Mouse (Mus musculus): Measurements from ENCODE around the gene Acap2. TPM values are rescaled to one million over a fixed set of nuclear protein-coding genes. Genes with fewer than 3 reads are reported as not detected.

The Acap2 gene
- polyA plus RNA-seq, 1 experiment, result 6.3 TPM

DNA sequence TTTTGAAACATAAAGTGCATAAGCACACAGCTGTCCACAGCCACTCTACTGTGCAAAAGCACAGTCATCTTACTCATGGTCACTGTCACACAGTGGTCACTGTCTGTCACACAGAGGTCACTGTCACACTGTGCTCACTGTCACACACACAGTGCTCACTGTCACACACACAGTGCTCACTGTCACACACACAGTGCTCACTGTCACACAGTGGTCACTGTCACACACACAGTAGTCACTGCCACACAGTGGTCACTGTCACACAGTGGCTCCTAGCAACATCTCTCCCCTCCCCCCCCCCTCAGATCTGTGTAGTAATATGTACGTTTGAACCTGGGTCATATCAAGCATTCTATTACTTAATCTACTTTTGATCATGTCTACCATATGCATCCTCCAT lies 13.9 kb downstream of the Acap2 start:
- H3K79me2 ChIP-seq (ENCODE audit: control insufficient read depth, insufficient read depth), result peaks cover 84% of the 10 kb centered on the region
- TF ChIP-seq POLR2A (IDR thresholded peaks at IDR 0.05; ENCODE audit: insufficient read length, low read depth), result peak; percentile 19
- peak in 1 of 3 experiments; percentile 38 for TF ChIP-seq MYOD1 (IDR thresholded peaks at IDR 0.05; ENCODE audit: control insufficient read depth in 1 of 3, insufficient read length in 2 of 3, low read depth in 2 of 3)
- TF ChIP-seq TCF12 (IDR thresholded peaks at IDR 0.05; ENCODE audit: insufficient read depth, poor library complexity, severe bottlenecking), result no peak
- TF ChIP-seq MAX (IDR thresholded peaks at IDR 0.05; ENCODE audit: low read depth), result no peak
- H3K4me3 ChIP-seq, result no peak overlapping the region
- no peaks in the 10 kb centered on the region for H3K27me3 ChIP-seq (ENCODE audit: control insufficient read depth, insufficient read depth, insufficient read length)
- H3K36me3 ChIP-seq (ENCODE audit: control insufficient read depth, insufficient read depth), result no peaks in the 10 kb centered on the region
- H3ac ChIP-seq (ENCODE audit: control insufficient read depth, insufficient read length), result no peak overlapping the region
- H3K4me2 ChIP-seq (ENCODE audit: low read depth), result no peak overlapping the region

DNA sequence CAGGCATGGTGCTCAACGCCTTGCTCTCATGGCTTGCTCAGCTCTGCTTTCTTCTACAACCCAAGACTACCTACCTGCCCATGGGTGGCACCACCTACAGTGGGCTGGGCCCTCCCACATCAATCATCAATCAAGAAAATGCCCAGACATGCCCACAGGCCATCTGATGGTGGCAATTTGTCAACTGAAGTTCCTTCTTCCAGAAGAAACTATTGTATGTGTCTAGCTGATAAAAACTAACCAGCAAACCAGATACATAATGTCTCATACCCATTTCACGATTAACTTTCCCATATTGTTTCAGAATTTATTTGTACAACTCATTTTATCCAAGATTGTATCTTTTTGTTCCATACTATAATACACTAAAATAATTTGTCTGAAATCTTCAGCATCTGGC lies 15.3 kb downstream of the Acap2 start:
- H3K79me2 ChIP-seq (ENCODE audit: control insufficient read depth, insufficient read depth), result peaks cover 79% of the 10 kb centered on the region
- no peaks in the 10 kb centered on the region for H3K27me3 ChIP-seq (ENCODE audit: control insufficient read depth, insufficient read depth, insufficient read length)
- H3K4me2 ChIP-seq (ENCODE audit: low read depth), result no peak overlapping the region
- no peak for TF ChIP-seq TCF3 (IDR thresholded peaks at IDR 0.05; ENCODE audit: insufficient read length, low read depth)
- H3ac ChIP-seq (ENCODE audit: control insufficient read depth, insufficient read length), result no peak overlapping the region
- no peaks in the 10 kb centered on the region for H3K36me3 ChIP-seq (ENCODE audit: control insufficient read depth, insufficient read depth)
- H3K4me3 ChIP-seq, result no peak overlapping the region

DNA sequence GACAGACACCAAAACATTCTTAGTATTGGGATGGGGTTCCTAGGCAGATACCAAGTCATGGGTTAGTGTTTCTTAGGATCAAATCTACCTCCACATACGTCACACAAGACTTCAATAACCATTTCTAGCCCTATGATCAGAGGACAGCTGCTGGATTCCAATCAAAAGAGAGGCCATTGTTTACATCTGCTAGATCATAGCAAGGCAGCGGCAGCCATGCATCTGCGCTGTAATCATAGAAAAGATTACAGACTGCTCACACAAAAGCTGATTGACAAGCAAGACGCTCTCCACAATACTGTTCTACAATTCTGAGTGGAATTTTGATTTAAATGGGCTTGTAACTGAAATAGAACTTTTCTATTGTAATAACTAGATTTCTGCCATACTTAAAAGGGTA lies 16.3 kb downstream of the Acap2 start:
- H3K4me3 ChIP-seq, result no peak overlapping the region

DNA sequence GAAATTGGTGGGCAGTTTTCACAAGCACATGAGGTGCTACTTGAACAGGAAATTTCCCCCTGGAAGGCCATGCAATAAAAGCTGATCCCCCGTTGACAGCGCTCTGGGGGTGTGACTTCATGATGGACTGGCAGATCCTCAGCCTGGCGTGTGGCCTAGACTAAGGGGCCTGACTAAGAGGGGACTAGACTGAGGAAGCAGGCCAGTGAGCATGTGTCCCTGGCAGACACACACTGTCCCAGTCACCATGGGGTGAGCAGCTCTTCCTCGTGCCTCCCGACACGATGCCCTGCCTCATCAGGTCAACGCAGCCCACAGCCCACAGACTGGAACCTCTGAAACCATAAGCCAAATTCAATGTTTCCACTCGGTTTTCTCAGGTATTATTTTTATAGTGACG lies 18.5 kb downstream of the Acap2 start:
- no peak overlapping the region for H3ac ChIP-seq (ENCODE audit: control insufficient read depth, insufficient read length)
- no peaks in the 10 kb centered on the region for H3K27me3 ChIP-seq (ENCODE audit: control insufficient read depth, insufficient read depth, insufficient read length)
- H3K79me2 ChIP-seq (ENCODE audit: control insufficient read depth, insufficient read depth), result peaks cover 77% of the 10 kb centered on the region
- H3K4me3 ChIP-seq, result no peak overlapping the region
- no peak overlapping the region for H3K4me2 ChIP-seq (ENCODE audit: low read depth)
- TF ChIP-seq TCF3 (IDR thresholded peaks at IDR 0.05; ENCODE audit: insufficient read length, low read depth) (no peak), MYOG (IDR thresholded peaks at IDR 0.05; ENCODE audit: control insufficient read depth in 1 of 3, insufficient read depth in 1 of 3, insufficient read length in 2 of 3, low read depth in 2 of 3) (no peak), REST (IDR thresholded peaks at IDR 0.05; ENCODE audit: insufficient read depth, insufficient read length) (no peak), USF1 (IDR thresholded peaks at IDR 0.05; ENCODE audit: low read depth) (no peak), CEBPB (IDR thresholded peaks at IDR 0.05; ENCODE audit: insufficient read depth, poor library complexity, severe bottlenecking) (no peak)
- H3K36me3 ChIP-seq (ENCODE audit: control insufficient read depth, insufficient read depth), result no peaks in the 10 kb centered on the region

More for the DNA sequence above, 16.3 kb downstream of the Acap2 start:
- H3K79me2 ChIP-seq (ENCODE audit: control insufficient read depth, insufficient read depth), result peaks cover 75% of the 10 kb centered on the region
- H3K27me3 ChIP-seq (ENCODE audit: control insufficient read depth, insufficient read depth, insufficient read length), result no peaks in the 10 kb centered on the region
- TF ChIP-seq TCF3 (IDR thresholded peaks at IDR 0.05; ENCODE audit: insufficient read length, low read depth) (no peak), POLR2AphosphoS2 (IDR thresholded peaks at IDR 0.05; ENCODE audit: insufficient read length, low read depth) (no peak)
- no peak overlapping the region for H3K4me2 ChIP-seq (ENCODE audit: low read depth)
- no peak overlapping the region for H3ac ChIP-seq (ENCODE audit: control insufficient read depth, insufficient read length)
- H3K36me3 ChIP-seq (ENCODE audit: control insufficient read depth, insufficient read depth), result no peaks in the 10 kb centered on the region

DNA sequence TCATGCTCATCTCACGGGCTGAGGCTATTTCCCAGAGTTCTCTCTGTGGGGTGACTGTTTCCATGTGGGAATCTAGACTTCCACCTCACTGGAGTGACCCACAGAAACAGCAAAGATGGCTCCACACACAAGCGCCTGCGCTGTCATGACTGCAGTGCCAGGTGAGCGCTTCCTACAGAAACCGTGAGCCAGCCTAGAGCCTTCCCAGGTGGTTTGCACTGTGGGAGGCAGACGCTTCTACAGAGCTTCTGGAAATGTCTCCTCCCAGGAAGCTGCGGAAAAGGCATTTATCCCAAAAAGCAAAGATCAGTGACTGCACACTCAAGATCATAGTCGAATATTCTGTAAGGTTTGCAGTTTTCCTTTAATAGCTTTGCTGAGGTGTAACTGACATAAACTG lies 20.2 kb downstream of the Acap2 start:
- Histone ChIP-seq H3K27me3 (ENCODE audit: control insufficient read depth, insufficient read depth, insufficient read length) (no peaks in the 10 kb centered on the region), H3K4me3 (no peak overlapping the region), H3ac (ENCODE audit: control insufficient read depth, insufficient read length) (no peak overlapping the region), H3K4me2 (ENCODE audit: low read depth) (no peak overlapping the region), H3K79me2 (ENCODE audit: control insufficient read depth, insufficient read depth) (peaks cover 69% of the 10 kb centered on the region), H3K36me3 (ENCODE audit: control insufficient read depth, insufficient read depth) (no peaks in the 10 kb centered on the region)
- TF ChIP-seq MAX (IDR thresholded peaks at IDR 0.05; ENCODE audit: low read depth), result no peak
- no peak for TF ChIP-seq TCF3 (IDR thresholded peaks at IDR 0.05; ENCODE audit: insufficient read length, low read depth)
- no peak for TF ChIP-seq REST (IDR thresholded peaks at IDR 0.05; ENCODE audit: insufficient read depth, insufficient read length)

DNA sequence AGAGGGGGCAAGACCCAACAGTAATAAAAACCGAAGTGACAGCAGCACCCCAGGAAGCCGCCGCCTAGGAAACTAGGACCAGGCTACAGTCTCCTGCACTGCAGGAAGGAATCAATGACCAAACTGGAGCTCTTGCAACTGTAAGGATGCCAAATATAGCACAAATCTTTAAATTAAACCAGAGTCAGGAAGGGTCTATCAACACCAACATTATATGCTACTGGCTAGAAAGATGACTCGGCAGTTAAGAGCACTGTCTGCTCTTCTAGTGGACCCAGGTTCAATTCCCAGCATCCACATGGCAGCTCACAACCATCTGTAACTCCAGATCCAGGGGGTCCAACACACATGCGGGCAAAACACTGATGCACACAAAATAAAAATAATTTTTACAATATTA lies 21.7 kb downstream of the Acap2 start:
- Histone ChIP-seq H3K79me2 (ENCODE audit: control insufficient read depth, insufficient read depth) (peaks cover 67% of the 10 kb centered on the region), H3K4me3 (no peak overlapping the region), H3K27me3 (ENCODE audit: control insufficient read depth, insufficient read depth, insufficient read length) (no peaks in the 10 kb centered on the region), H3K36me3 (ENCODE audit: control insufficient read depth, insufficient read depth) (no peaks in the 10 kb centered on the region), H3ac (ENCODE audit: control insufficient read depth, insufficient read length) (no peak overlapping the region), H3K4me2 (ENCODE audit: low read depth) (no peak overlapping the region)
- TF ChIP-seq TCF3 (IDR thresholded peaks at IDR 0.05; ENCODE audit: insufficient read length, low read depth), result no peak
- no peak for TF ChIP-seq USF1 (IDR thresholded peaks at IDR 0.05; ENCODE audit: low read depth)
- TF ChIP-seq MYOG (IDR thresholded peaks at IDR 0.05; ENCODE audit: control insufficient read depth in 1 of 3, insufficient read depth in 1 of 3, insufficient read length in 2 of 3, low read depth in 2 of 3), result no peak
- no peak for TF ChIP-seq MYOD1 (IDR thresholded peaks at IDR 0.05; ENCODE audit: control insufficient read depth in 1 of 3, insufficient read length in 2 of 3, low read depth in 2 of 3)
- no peak for TF ChIP-seq E2F4 (IDR thresholded peaks at IDR 0.05; ENCODE audit: insufficient read depth)
- TF ChIP-seq TCF12 (IDR thresholded peaks at IDR 0.05; ENCODE audit: insufficient read depth, poor library complexity, severe bottlenecking), result no peak
